In the genomic region with DNA sequence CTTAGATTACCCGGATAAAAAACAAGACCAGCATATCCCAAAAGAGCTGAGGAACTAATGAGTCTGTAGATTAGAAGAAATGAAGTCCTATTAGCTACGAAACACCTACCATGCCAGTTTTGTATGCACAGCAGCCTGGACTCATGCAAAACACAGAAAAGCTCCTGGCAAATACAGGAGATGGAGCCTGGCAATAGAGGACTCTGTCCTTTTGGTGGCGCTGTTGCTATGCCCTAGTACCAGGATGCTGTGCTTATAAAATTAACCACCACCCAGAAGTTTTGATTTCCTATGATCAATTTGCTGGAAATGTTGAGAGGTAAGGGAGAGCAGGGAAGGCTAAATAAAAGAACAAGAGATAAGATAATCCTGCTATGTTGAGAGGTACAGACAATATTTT, we compare ENCODE assay signal across 10 mouse cellular contexts.
A peak's percentile ranks its signal among the peaks of the same experiment; 100 is the strongest.
DNase-seq lines count a peak whose midpoint lies in the region; ATAC-seq and TF ChIP-seq lines count a peak whose summit lies in the region.
"Had no signal": no experiment of that assay in that cellular context is flagged by ENCODE, and none has a peak within 500 bp of the region (broad histone marks: within the 10 kb centered on the region; RNA-seq: fewer than 3 reads in every experiment).

No protein-coding gene starts in this region.

- WGBS in hindbrain, embryonic 11.5 days, result 66% methylated on average over 3 of the region's 3 CpGs
- WGBS in hindbrain, embryonic 10.5 days, result 69% methylated on average over 3 of the region's 3 CpGs
- WGBS in limb, embryonic 14.5 days, result 65% methylated on average over 3 of the region's 3 CpGs

- no peak for TF ChIP-seq POLR2A in limb, embryonic 14.5 days (IDR thresholded peaks at IDR 0.05; ENCODE audit: borderline replicate concordance, extremely low read depth, insufficient read depth, insufficient read length)

- no peak for ATAC-seq in hindbrain, embryonic 11.5 days (ENCODE audit: low FRiP score)
- peak; percentile 76 for ATAC-seq in frontal cortex, adult (ENCODE audit: low TSS enrichment)
- no peak for ATAC-seq in limb, embryonic 14.5 days (ENCODE audit: low FRiP score, low read depth)

- H3K27ac ChIP-seq in hindbrain, embryonic 11.5 days (ENCODE audit: low read depth, low read length), result no peak overlapping the region
- no peak overlapping the region for H3K27ac ChIP-seq in hindbrain, embryonic 10.5 days
- H3K27ac ChIP-seq in limb, embryonic 14.5 days (replicated peaks; ENCODE audit: low read depth, low read length), result no peak overlapping the region
- H3K27ac ChIP-seq: heart, embryonic 15.5 days; stomach, embryonic 15.5 days had no signal

- H3K9ac ChIP-seq in hindbrain, embryonic 11.5 days (ENCODE audit: low read depth, low read length), result no peak overlapping the region
- no peak overlapping the region for H3K9ac ChIP-seq in limb, embryonic 14.5 days (ENCODE audit: low read depth, low read length, severe bottlenecking)
- H3K9ac ChIP-seq: heart, embryonic 15.5 days; stomach, embryonic 15.5 days had no signal

- no peaks in the 10 kb centered on the region for H3K4me1 ChIP-seq in hindbrain, embryonic 11.5 days (replicated peaks; ENCODE audit: control insufficient read depth, insufficient read depth, low read length)
- no peaks in the 10 kb centered on the region for H3K4me1 ChIP-seq in hindbrain, embryonic 10.5 days (replicated peaks)
- H3K4me1 ChIP-seq in limb, embryonic 14.5 days (ENCODE audit: control insufficient read depth, insufficient read depth, low read length), result peaks cover 5% of the 10 kb centered on the region; the same call in 1 of the 2 replicates
- H3K4me1 ChIP-seq: heart, embryonic 15.5 days; stomach, embryonic 15.5 days had no signal

- H3K27me3 ChIP-seq in hindbrain, embryonic 11.5 days (ENCODE audit: control insufficient read depth, insufficient read depth, low read length), result no peaks in the 10 kb centered on the region
- no peaks in the 10 kb centered on the region for H3K27me3 ChIP-seq in hindbrain, embryonic 10.5 days (ENCODE audit: insufficient read depth, poor library complexity, severe bottlenecking)
- no peaks in the 10 kb centered on the region for H3K27me3 ChIP-seq in limb, embryonic 14.5 days (ENCODE audit: control insufficient read depth, insufficient read depth, low read length)
- H3K27me3 ChIP-seq: heart, embryonic 15.5 days; stomach, embryonic 15.5 days had no signal

- no peak overlapping the region for H3K4me3 ChIP-seq in hindbrain, embryonic 11.5 days (ENCODE audit: low read depth, low read length)
- H3K4me3 ChIP-seq in hindbrain, embryonic 10.5 days, result no peak overlapping the region
- no peak overlapping the region for H3K4me3 ChIP-seq in limb, embryonic 14.5 days (replicated peaks; ENCODE audit: low read length)
- H3K4me3 ChIP-seq: heart, embryonic 15.5 days; stomach, embryonic 15.5 days had no signal

- H3K36me3 ChIP-seq in hindbrain, embryonic 11.5 days (ENCODE audit: control insufficient read depth, insufficient read depth, low read length), result no peaks in the 10 kb centered on the region
- no peaks in the 10 kb centered on the region for H3K36me3 ChIP-seq in hindbrain, embryonic 10.5 days
- H3K36me3 ChIP-seq in limb, embryonic 14.5 days (ENCODE audit: control insufficient read depth, insufficient read depth, low read length), result no peaks in the 10 kb centered on the region
- H3K36me3 ChIP-seq: heart, embryonic 15.5 days; stomach, embryonic 15.5 days had no signal

- no peaks in the 10 kb centered on the region for H3K9me3 ChIP-seq in hindbrain, embryonic 11.5 days (ENCODE audit: control insufficient read depth, low read length)
- H3K9me3 ChIP-seq in hindbrain, embryonic 10.5 days, result peaks cover 4% of the 10 kb centered on the region; the same call in 1 of the 2 replicates
- 0 out of 2 replicates have a peak, but pooled peaks cover 5% of the 10 kb centered on the region for H3K9me3 ChIP-seq in limb, embryonic 14.5 days (ENCODE audit: control insufficient read depth, low read length)
- H3K9me3 ChIP-seq: heart, embryonic 15.5 days; stomach, embryonic 15.5 days had no signal

- DNase-seq in hindbrain, embryonic 11.5 days (ENCODE audit: low spot score), result peak; percentile 45
- no peak for DNase-seq in hindbrain, embryonic 10.5 days (ENCODE audit: low spot score)
- peak; percentile 22 for DNase-seq in MN1 (ENCODE audit: low spot score)
- peak; percentile 46 for DNase-seq in limb, embryonic 14.5 days (ENCODE audit: low spot score)
- DNase-seq in gastrocnemius, postnatal 4 days (ENCODE audit: low spot score in 2 of 2), result no peak
- DNase-seq in c-Kit-positive CD71-positive TER-119-positive erythroid progenitor cells, embryonic 14.5 days (ENCODE audit: low spot score), result no peak
- DNase-seq in T-cell, adult 2 months (ENCODE audit: low spot score), result no peak

- no peak overlapping the region for H3K4me2 ChIP-seq in hindbrain, embryonic 11.5 days (replicated peaks; ENCODE audit: low read depth, low read length)
- H3K4me2 ChIP-seq in limb, embryonic 14.5 days (replicated peaks; ENCODE audit: low read depth, low read length, severe bottlenecking), result no peak overlapping the region
- H3K4me2 ChIP-seq: heart, embryonic 15.5 days; stomach, embryonic 15.5 days had no signal

Comparison
In these comparisons a context has a peak if more than half of its experiments do, and no peak if none do; other contexts are left out.
1. DNase-seq: peak in hindbrain, embryonic 11.5 days (single experiment), MN1 (single experiment) and limb, embryonic 14.5 days (single experiment); none in hindbrain, embryonic 10.5 days (single experiment), gastrocnemius, postnatal 4 days (0 of 2), c-Kit-positive CD71-positive TER-119-positive erythroid progenitor cells, embryonic 14.5 days (single experiment) and T-cell, adult 2 months (single experiment).